Mouse (Mus musculus): ENCODE data around the gene Rhof. TPM values are rescaled to one million over a fixed set of nuclear protein-coding genes. Genes with fewer than 3 reads are reported as not detected.

The Rhof gene
- polyA plus RNA-seq, 2 experiments from 2014 or later = 80.6 to 101 TPM

DNA sequence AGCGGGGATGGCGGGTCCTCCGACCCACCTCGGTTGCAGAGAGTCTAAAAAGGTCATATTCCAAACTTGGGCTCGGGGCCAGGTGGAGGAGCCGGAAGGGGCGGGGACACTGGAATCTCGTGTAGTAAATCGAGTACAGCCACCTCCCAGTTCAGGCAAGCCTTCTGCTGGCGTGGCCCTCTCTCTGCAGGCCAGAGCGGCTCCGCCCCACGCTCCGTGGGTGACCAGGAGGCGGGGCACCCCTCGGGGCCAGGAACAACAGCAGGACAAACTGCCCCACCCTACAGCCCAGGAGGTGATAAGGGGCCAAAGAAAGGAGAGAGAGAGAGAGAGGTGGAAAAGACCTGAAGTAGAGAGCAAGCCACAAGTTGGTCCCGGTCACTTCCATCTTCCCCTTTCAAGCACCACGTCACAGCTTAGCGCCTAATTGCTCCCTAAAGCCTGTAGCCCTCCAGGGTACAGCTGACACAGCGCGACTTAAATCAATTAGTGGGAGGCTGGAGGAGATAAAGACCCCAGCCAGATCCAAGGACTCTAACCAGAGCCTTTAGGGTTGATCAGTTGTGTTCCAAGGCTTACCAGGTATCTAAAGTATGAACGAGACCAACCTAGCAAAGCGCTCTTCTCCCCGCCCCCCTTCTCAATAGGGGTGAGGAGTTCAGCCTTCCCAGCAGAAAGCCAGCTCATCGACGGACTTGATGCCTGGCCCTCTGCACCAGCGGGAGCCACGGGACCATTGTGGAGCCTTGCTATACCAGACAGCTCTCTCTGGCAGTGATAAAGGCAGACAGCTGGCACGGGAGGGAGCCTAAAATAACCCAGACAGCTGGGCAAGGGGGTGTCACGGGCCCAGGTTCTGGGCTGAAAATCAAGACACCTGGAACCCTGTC, 3.2 kb upstream of the Rhof start:
- ATAC-seq = no peak

DNA sequence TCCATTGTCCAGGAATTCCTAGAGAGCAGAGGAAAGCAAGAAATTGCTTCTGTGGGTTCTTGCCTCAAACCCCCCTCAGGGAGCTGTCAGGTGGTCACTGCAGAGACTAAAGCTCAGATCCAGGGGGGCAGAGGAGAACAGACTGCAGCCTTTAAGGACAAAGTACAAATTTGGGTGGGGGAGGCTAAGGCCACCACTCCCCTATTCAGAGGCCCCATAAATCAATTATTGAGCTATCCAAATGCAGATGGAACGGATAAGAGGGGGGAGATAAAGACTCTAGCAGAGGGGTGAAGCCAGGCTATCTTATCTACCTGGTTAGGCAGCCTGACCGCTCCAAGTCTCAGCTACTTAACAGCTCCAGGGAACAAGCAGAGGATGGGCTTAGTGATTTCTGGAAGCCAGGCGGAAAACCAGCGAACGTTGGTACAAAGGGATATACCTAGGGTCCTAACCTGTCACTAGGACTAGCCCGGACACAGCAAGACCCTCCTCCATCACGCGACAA, 2.4 kb upstream of the Rhof start:
- no peak for ATAC-seq

DNA sequence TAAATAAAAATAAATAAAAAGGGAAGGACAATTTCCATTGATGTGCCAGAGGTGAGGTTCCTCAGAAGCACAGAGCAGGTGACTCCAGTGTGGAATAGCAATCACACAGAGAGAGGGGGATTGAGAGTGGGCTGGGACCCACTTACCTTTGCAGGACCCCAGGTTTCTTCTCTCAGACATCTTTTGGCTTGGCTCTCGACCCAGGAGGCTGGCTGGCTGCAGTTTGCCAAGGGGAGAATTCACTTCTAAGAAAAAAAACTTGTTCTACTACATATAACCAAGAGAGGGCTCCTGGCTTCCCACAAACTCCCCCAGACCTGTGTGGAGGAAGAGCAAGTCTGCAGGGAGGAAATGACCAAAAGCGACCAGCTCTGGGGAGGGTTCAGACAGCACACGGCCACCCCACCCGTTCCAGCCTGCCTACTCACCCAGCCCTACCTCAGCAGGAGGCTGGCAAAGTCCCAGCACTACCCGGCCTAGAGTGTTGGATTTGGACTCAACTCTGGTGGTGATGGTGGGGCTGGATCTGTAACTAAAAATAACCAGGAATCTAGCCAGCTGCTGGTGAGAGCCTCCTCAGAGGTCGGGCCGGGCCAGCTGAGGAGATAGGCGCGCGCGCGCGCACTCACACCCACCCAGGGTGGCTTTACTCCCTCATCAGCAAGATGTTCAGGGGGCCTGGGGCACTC, 1.8 kb upstream of the Rhof start:
- no peak for ATAC-seq

DNA sequence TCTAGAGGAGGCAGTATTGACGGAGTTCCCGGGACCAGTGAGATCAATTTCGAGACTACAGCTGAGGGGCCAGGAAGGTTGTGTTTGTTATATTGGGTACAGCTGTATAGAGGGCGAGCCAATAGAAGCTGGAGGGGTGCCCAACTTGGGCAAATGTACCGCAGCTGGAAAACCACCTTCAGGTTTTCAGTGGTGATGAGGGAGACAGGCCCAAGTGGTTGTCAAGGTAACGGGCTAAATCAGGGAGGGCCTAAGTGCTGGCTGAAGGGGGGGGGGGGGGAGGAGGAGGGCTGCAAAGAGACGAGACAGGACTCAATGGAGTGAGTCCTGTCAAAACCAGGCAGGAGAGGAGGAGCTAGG, 1.3 kb upstream of the Rhof start:
- no peak for ATAC-seq

DNA sequence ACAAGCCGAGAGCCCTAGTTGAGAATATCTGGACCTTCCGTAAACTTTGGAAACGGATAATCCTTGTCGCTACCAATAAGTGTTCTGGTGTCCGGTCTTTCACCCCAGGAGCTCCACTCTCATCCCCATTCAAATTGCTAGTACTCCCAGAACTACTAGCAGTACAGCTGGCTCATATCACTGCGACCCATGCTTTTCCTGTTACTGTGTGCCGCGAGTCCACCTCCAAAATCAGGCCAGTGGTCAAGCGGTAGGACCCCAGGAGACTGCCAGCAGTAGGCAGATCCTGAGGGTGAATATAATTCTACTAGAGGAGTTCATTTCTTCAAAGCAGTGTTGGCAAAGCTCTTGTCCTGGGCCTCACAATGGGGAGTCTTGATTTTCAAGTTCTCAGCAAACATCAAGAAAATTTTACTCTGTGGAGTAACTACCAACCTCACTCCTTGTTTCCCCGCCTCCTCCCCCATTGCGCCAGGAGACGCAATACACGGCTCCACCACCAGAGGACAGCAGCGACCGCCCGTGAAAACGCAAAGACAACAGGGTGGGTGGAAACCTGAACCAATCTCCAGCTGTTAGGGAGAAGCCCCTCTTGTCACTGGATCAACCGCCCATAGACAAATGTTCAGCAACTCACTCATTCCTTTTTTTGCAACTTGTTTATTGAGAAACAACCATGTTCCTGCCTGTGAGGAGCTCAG, 741 bp upstream of the Rhof start:
- peak; percentile 5 for ATAC-seq

DNA sequence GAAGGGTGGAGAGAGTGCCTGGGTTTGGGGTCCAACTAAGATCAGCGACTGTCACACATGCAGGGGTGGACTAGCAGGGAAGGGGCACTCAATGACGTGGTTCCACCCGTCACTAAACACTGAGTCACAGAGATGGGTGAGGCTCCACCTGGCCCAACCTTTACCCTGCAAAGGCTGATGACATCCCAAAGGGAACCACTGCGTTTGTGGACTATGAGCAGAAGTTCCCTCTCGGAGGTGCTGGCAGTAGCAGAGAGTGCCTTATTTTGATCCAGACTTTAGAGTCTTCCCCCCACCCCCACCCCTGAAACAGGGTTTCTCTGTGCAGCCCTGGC, 1.7 kb downstream of the Rhof start:
- no peak for ATAC-seq

DNA sequence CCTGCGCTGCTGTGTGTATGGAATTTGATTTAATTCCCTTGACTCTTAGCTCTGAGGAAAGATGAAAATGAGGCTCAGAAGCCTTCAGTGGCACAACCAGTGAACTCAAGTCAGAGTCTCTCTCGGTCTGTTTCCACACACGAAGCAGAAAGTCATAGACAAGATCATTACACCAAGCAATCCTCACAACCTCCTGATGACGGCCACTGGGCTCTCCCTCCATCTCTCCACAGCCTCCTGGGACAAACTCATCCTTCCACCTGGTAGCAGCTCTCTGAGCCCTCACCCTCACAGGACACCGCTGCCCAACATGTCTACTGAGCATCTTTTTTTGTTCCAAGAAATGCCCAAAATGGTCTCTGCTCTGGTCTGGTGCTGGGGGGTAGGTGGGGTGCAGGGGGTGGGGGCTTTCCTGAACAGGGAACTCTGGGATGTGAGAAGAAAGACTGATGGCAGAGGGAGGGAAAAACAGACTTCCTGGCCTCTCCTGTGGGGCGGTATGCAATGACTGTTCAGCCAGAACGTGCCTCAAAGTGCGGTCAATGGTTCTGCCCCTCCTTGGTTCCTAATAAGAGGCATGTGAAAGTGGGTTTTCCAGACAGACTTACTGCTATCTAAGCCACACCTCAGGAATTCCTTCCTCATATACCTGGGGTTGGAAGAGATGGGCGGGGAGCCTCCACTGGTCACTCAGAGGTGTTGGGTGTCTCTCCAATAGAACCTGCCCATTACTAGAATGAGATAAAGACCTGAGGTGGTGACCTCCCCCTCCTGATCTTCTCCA, 2.3 kb downstream of the Rhof start:
- ATAC-seq = no peak

DNA sequence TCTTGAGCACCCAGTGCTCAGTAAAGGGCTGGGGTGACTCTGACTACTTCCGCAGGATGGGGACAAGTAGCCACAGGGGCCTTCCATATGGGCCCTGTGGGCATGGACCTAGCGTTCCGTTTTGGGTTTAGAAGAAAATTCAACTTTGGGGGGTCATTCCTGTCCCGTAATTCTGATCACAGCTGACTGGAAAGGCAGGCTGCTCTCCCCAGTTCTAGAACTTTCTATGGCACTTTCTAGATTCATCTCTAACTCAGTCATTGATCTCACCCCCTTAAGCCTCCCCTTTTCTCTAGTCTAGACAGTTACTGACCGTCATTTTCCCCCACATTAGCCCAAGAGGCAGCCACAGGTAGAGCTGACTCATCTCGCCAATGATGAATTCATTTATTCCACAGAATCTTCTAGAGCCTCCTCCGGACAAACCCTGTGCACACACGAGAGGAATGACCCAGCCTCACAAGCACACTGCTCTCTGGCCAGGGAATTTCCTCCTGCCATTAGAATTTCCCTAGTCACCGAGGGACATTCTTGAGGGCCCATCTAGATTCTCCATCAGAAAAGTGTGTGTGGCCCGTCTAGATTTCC, 3.2 kb downstream of the Rhof start:
- no peak for ATAC-seq

DNA sequence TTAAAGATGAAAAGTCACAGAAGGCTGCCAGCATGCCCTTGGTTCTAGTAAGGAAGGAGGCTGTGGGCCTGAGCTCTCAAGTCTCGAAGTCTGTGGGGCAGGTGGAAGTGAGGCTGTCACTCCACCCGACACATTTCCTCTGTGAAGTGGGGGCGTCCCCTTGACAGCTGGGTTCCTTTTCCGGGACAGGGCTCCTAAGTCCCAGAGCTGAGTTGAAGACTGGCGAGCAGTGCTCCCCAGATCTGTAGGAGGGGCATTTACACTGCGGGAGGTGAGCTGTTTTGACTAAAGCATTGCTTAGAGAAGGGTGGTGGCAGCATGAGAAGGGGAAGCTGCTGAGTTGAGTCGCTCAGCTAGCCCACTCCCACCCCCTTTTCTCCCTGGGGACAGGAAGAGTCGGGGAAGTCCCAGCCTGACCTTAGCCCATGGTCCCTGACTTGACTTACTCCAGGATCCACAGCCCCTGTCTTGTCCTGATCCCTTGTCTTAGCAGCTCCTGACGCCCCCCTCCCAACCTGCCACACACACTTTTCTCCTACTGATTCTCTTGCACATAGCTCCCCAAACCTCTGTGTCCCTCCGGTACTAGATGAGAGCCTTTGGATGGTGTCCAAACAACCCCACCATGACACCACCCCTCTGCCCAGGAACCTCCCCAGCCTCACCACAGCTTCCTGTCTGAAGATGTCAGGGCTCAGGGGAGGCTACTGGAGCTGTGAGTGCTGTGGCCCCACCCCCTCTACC, 3.9 kb downstream of the Rhof start:
- ATAC-seq = peak; percentile 72

DNA sequence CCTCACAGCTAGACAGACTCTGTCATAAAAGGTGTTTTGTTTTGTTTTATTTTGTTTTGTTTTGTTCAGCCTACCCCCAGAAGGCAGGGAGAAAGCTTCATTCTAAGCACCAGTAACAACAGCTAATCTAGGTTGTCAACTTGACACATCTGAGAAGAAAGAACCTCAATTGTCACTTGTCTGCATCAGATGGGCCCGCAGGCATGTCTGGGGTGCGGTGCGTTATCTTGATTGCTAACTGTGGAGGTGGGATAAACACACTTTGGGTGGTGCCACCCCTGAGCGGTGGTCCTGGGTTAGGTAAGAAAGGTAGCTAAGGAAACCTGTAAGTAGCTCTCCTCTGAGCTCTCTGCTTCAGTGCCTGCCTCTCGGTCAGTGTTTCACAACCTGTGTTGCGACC, 5.5 kb downstream of the Rhof start:
- no peak for ATAC-seq

DNA sequence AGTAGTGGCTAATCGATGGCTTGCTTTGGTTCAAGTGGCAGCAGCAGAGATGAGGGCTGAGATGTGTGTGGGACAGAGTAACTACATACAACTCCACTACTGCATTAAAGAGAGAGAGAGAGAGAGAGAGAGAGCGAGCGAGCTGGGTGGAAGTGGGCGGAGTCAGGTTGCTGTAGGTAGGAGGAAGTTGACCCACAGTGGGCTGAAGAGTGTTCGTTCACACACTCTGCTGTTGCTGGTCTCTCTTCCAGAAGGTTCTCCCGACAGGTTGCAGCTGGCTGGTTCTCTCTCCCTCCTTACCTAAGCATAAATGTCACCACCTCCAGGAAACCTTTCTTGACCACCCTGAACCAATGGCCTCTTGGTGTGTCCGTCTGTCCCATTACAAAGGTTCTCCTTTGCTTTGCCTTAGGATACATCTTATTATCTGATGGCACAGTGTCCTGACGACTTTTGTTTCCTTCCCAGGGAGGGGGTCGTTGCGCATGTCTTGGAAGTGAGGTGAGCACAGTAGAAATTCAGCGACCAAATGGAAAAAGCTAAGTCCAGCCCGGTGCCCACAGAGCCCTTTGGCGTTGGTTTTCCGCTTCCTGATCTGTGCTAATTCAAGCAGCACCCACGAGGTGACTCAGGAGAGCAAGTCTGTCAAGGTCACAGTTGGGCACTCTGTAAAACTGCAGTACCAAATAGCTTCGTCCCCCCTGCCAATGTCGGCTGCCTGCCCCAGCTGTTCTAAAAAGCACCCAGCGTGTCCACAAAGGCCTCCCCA, 6.7 kb downstream of the Rhof start:
- ATAC-seq = peak; percentile 20

DNA sequence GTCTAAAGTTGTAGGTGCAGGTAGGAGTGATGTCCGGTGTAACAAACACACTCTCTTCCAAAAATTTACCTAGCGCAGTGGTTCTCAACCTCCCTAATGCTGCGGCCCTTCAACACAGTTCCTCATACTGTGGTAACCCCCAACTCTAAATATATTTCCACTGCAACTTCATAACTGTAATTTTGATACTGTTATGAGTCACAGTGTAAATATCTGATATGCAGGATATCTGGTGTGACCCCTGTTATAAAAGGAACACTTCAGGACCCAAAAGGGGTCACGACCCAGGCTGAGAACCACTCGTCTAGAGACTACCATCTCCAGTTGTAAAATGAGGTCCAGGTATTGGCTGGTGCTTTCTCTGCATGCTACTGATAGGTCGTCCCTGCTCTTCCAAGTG, 7.4 kb downstream of the Rhof start:
- ATAC-seq = no peak

DNA sequence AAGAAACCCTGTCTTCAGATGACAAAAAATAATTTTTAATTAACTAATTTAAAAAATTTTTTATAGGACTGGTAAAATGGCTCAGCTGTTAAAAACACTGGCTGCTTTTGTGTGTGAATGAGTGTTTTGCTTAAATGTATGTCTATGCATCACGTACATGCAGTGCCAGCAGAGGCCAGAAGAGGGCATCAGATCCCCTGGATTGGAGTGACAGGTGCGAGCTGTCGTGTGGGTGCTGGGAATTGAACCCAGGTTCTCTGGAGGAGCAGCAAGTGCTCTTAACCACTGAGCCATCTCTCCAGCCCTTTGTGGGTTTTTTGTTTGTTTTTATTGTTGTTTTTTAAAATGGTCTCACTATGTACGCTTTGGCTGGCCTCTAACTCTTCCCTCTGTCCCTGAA, 10.3 kb downstream of the Rhof start:
- ATAC-seq = no peak

DNA sequence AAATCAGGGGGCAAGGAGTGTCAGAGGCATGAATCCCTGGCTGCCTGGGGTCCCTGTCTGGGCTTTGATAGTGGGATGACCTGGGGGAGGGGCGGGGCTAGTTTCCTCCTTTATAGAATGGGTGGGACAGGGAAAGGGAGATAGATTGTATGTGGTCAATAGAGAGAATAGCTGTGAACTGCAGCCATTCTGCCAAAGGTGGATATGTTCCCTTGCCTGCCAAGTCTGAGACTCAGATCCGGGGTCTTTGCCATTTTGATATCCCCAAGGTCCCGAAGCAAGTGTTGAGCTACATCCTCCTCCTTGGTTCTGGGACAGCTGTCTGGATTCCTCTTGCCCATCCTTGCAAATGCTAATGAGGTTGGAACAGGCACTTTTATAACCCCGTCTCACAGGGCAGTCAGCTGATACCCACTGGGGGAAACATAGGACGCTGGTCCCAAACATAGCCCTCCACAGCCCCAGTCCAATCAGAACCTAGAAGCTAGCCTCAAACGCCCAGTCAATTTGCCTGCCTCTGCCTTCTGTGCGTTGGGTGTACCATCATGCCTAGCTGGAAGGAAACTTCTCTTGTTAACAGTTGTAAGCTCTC, 11.8 kb downstream of the Rhof start:
- no peak for ATAC-seq

DNA sequence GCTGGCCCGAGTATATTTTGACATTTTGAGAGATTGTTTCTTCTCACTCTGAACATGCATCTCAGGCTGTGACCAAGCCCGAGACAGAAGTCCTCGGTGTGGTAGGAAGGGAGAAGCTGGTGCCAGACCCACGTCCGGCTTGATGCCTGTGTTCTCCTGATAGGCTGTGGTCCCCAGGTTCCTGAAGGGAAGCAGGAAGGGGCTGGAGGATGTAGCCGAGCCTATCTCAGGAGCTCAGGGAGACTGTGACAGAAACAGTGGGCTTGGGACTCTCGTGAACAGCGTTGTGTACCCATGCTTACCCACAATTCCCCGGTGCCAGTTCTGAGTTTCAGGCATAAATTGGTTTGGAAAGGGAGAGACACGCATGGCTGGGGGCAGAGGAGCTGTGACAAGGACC, 13.7 kb downstream of the Rhof start:
- no peak for ATAC-seq

DNA sequence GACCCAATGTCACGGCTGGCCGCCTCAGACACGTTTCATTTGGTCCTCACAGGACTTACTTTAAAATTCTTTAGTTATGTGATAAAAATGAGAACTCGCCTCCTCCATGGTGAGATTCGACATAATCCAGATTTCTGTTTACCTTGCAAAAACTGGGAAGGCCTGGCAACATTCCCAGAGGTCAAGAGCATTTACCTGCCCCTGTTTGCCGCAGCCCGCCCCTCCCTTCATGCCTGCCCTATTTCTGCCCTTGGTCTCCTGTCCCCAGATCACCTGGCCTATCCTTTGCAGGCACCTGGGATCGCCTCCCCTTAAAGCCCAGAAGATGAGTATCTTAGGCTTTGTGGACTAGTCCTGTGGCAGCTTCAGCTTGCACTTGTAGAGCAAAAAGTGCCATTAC, 14.7 kb downstream of the Rhof start:
- ATAC-seq = no peak

DNA sequence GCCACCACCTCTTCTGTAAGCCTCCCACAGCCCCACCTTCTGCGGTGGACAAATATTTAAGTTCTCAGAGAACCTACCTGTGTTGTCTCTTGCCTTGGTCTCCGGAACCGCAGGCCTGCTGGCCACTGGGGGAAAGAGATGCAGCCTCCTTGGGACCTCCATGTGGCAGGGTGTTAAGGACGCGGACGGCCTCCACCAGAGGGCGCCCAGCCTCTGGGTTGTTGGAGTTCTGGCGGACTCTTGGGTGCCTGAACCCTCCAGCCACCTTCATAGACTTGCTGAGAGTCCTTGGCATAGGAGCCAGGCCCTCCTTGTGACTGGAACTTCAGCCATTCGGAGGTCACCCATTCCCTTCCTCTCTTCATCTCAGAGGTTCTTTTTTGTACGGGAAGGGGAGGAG, 15.2 kb downstream of the Rhof start:
- peak; percentile 64 for ATAC-seq

DNA sequence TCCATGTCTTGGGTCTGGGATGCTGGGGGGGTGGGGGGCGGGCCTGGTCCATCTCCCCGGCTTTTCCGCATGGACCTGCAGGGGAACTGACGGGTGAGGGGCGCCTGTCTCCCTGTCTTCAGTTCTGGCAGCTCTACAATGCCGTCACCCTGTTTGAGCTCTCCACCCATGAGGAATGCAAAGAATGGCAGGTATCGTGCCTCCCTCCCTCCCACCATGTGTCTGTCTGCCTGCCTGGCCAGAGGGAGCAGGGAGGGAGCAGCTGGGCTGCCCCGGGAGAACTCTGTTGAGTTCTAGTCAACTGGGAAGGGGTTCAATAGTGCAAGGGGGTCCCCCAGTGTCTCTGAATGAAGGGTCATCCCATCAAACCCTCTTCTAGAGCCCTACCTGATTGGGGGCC, 16.4 kb downstream of the Rhof start:
- no peak for ATAC-seq

DNA sequence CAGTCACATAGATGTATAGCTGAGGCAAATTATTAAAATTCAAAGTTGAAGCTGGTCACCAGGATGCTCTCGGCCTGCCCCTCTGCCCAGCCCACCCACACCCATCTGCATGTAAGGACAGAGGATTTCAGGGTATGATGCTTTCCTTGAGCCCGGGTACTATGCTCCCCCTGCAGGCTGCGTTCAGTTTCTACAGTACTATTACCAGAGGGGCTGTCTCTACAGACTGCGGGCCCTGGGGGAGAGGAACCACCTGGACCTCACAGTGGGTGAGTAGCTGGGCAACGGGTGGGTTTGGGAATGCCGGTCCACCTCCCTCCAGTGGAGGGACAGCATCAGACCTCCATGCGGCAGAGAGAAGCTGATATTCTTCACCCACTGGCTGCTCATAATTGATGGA, 17.6 kb downstream of the Rhof start:
- ATAC-seq = no peak

DNA sequence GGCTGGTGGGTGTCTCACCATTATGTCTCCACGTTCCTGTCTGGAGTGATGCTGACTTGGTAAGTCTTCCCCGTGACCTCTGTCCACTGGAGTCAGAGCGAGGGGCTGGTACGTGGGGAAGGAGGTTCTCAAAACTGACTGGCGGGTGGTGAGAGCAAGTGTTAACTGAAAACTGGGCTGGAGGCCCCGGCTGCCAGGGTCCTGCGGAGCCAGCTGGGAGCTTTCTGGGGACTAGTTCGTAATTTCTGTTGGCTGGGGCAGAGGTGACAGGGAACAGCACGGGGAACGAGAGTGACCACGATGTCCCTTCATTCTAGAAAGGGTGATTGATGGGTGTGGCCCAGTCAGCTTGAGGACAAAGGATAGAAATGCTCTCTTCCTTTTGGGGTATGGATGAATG, 18.4 kb downstream of the Rhof start:
- no peak for ATAC-seq

Measured in CD4-positive, CD25-positive, alpha-beta regulatory T cell, adult 4 months (primary cell).